5 mouse cellular contexts compared by ENCODE assay signal in the genomic region with DNA sequence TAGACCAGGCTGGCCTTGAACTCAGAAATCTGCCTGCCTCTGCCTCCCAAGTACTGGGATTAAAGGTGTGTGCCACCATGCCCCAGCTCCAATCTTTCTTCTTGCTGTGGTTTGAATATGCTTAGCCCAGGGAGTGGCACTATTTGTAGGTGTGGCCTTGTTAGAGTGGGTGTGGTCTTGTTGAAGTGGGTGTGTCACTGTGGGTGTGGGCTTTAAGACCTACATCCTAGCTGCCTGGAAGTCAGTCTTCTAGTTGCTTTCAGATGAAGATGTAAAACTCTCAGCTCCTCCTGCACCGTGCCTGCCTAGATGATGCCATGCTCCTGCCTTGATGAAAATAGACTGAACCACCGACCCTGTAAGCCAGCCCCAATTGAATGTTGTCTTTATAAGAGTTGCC. TPM values are rescaled to one million over a fixed set of nuclear protein-coding genes. Genes with fewer than 3 reads are reported as not detected.
DNase-seq lines count a peak whose midpoint lies in the region; TF ChIP-seq lines count a peak whose summit lies in the region.
"Not testable (repeated sequence)": the region's sequence is repeated elsewhere in the genome, so short reads cannot be mapped to it uniquely, and the experiment has no call there.

No protein-coding gene starts in this region.

- TF ChIP-seq EP300 in CH12.LX (IDR thresholded peaks at IDR 0.05; ENCODE audit: low read length); MEL (IDR thresholded peaks at IDR 0.05; ENCODE audit: low read depth in 1 of 2, low read length in 2 of 2): not testable (repeated sequence)

- not testable (repeated sequence) for H3K4me2 ChIP-seq in CH12.LX (ENCODE audit: insufficient read depth, low read depth, poor library complexity, severe bottlenecking)

- not testable (repeated sequence) for TF ChIP-seq RAD21 in CH12.LX (IDR thresholded peaks at IDR 0.05; ENCODE audit: low read depth, low read length); MEL (IDR thresholded peaks at IDR 0.05; ENCODE audit: low read depth, low read length)

- not testable (repeated sequence) for TF ChIP-seq CTCF in CH12.LX (conservative IDR thresholded peaks at IDR 0.05 in 1 of 2, IDR thresholded peaks at IDR 0.05 in 1 of 2; ENCODE audit: low read depth in 2 of 2, low read length in 2 of 2); MEL (IDR thresholded peaks at IDR 0.05 in 2 of 3, conservative IDR thresholded peaks at IDR 0.05 in 1 of 3; ENCODE audit: control insufficient read depth in 1 of 3, insufficient read depth in 1 of 3, low read depth in 2 of 3, low read length in 3 of 3, poor library complexity in 1 of 3, severe bottlenecking in 1 of 3)

- H3K79me2 ChIP-seq in CH12.LX (replicated peaks; ENCODE audit: control insufficient read depth, extremely low read depth, insufficient read depth, poor library complexity, severe bottlenecking); MEL (ENCODE audit: control insufficient read depth, insufficient read depth, low read length, poor library complexity): not testable (repeated sequence)

- H3K27me3 ChIP-seq in CH12.LX (replicated peaks); MEL (ENCODE audit: control insufficient read depth in 1 of 2, insufficient read depth in 2 of 2, low read length in 2 of 2): not testable (repeated sequence)

- dilution Hi-C loops in CH12.LX (cut with MboI; ENCODE audit: extremely low pct_ligation_motif_present, extremely low pct_unique_long_range_greater_than_20kb, low sequenced_read_pairs) = not testable (repeated sequence)

- TF ChIP-seq POLR2A in CH12.LX (IDR thresholded peaks at IDR 0.05; ENCODE audit: low read depth, low read length); MEL (IDR thresholded peaks at IDR 0.05; ENCODE audit: control insufficient read depth in 1 of 2, insufficient read depth in 1 of 2, low read depth in 1 of 2, low read length in 2 of 2, poor library complexity in 1 of 2): not testable (repeated sequence)

- not testable (repeated sequence) for H3K9me3 ChIP-seq in CH12.LX (replicated peaks; ENCODE audit: low read length); MEL (replicated peaks; ENCODE audit: insufficient read depth, low read length)

- H3K4me3 ChIP-seq in CH12.LX (replicated peaks in 1 of 3; ENCODE audit: low read depth in 2 of 3, low read length in 2 of 3, poor library complexity in 1 of 3); MEL (ENCODE audit: control insufficient read depth in 1 of 2, insufficient read depth in 1 of 2, low read depth in 2 of 2, low read length in 2 of 2): not testable (repeated sequence)

- H3K9ac ChIP-seq in CH12.LX (ENCODE audit: insufficient read depth, low read depth); MEL (ENCODE audit: control insufficient read depth, low read depth, low read length, poor library complexity, severe bottlenecking): not testable (repeated sequence)

- DNase-seq in CH12.LX (ENCODE audit: extremely low read depth) = peak; percentile 26
- peak; percentile 50 for DNase-seq in MEL (ENCODE audit: low read depth, low spot score)
- peak; percentile 68 for DNase-seq in ZHBTc4 (ENCODE audit: low read depth, low spot score)
- DNase-seq in c-Kit-positive CD71-positive TER-119-negative erythroid progenitor cells, embryonic 14.5 days (ENCODE audit: low read depth) = peak; percentile 13
- DNase-seq in induced T-regulatory cell, adult 2 months (ENCODE audit: low read depth) = peak; percentile 28

- H3K4me1 ChIP-seq in CH12.LX (ENCODE audit: control insufficient read depth in 1 of 2, insufficient read depth in 2 of 2) = peaks cover 10 to 31% of the 10 kb centered on the region in 2 experiments; a peak in 3 of 4 replicates
- H3K4me1 ChIP-seq in MEL (ENCODE audit: control insufficient read depth in 1 of 2, insufficient read depth in 2 of 2, low read length in 2 of 2) = not testable (repeated sequence)

- in situ Hi-C loops in CH12.LX (cut with MboI; ENCODE audit: low pct_ligation_motif_present, low pct_unique_long_range_greater_than_20kb, low sequenced_read_pairs) = not testable (repeated sequence)

- H3K27ac ChIP-seq in CH12.LX (ENCODE audit: insufficient read depth, low read depth); MEL (ENCODE audit: control insufficient read depth, low read depth, low read length): not testable (repeated sequence)

- not testable (repeated sequence) for H3K36me3 ChIP-seq in CH12.LX (replicated peaks in 1 of 2; ENCODE audit: control insufficient read depth in 1 of 2, insufficient read depth in 1 of 2, low read length in 1 of 2); MEL (ENCODE audit: control insufficient read depth in 1 of 2, insufficient read depth in 2 of 2, low read length in 2 of 2)

RNA-seq across cellular contexts. Expression of a gene that starts 24.1 kb away (rescaled TPM):
- 4.9 and 5.5 TPM in 2 replicates for total RNA-seq in CH12.LX (2012; rRNA removed)
- 2.4 and 2.7 TPM in 2 replicates for total RNA-seq in CH12.LX (2014; rRNA removed)
- polyA plus RNA-seq in CH12.LX (2012; ENCODE audit: insufficient read length, low read depth) = 10.9 and 13.2 TPM in 2 replicates
- 7.8 and 8.8 TPM in 2 replicates for total RNA-seq in MEL (2012; rRNA removed)
- polyA plus RNA-seq in MEL (2012; ENCODE audit: insufficient read depth in 1 of 2, insufficient read length in 2 of 2, low read depth in 1 of 2, low replicate concordance in 2 of 2, missing spikeins in 1 of 2) = 10 to 100 TPM in 1 of 2 experiments, not detected in 1; 27.0 TPM

Comparison
In these comparisons a context has a peak if more than half of its experiments do, and no peak if none do; other contexts are left out.
1. DNase-seq: peak in every context shown above with its lines; median percentile 68 in ZHBTc4; 50 in MEL; 28 in induced T-regulatory cell, adult 2 months; 26 in CH12.LX; 13 in c-Kit-positive CD71-positive TER-119-negative erythroid progenitor cells, embryonic 14.5 days.